Mouse (Mus musculus) erythroblast, adult 5-6 weeks (primary cell): ENCODE results near the gene Cntn1. TPM values are rescaled to one million over a fixed set of nuclear protein-coding genes. Genes with fewer than 3 reads are reported as not detected.

ENCODE experiments used
- ATAC-seq: replicated peaks from 2 replicates; pipeline ENCODE4 v1.8.0; 2016; ENCODE audit warnings: moderate number of reproducible peaks, mild to moderate bottlenecking, moderate TSS enrichment, inconsistent platforms; ENCODE audit not compliant: poor library complexity, low FRiP score, severe bottlenecking
- total RNA-seq, 2 experiments: library from RNA; stranded (forward) in 1 of 2; stranded (reverse) in 1 of 2; fragments of 150-400 nt in 1 of 2; fragments of 200-764, 138-1000 nt in 1 of 2; gene quantifications; 2 replicates each; pipeline versions ENCODE4 v1.2.3 to v1.2.4; 2015 to 2017; ENCODE audit warnings: low replicate concordance in 2 of 2

The Cntn1 gene
- total RNA-seq, 2 experiments from 2014 or later: not detected

GRCm38 (mm10) chr15:92364592-92364991 lies 313.6 kb downstream of the Cntn1 start:
- no peak for ATAC-seq

Other genes with a start within 250 kb of the Cntn1 start
- gene Smgc, start 212.9 kb upstream of the Cntn1 start, total RNA-seq (2015; ENCODE audit: low replicate concordance): not detected in 2 replicates
- not detected in 2 replicates for gene Smgc, start 212.9 kb upstream of the Cntn1 start, total RNA-seq (2017; ENCODE audit: low replicate concordance)